Mouse (Mus musculus) spleen, adult 2 months (tissue): ENCODE results near the gene Phactr3.
A peak's percentile ranks its signal among the peaks of the same experiment; 100 is the strongest.

Source experiments
- CTCF ChIP-seq: fragments of 200-500 bp; IDR thresholded peaks from 2 replicates; pipeline ENCODE4 v1.5.1; 2011; ENCODE audit warnings: mild to moderate bottlenecking, inconsistent platforms; ENCODE audit not compliant: insufficient read depth, insufficient read length, insufficient replicate concordance; ENCODE audit errors: extremely low read depth
- POLR2A ChIP-seq: fragments of 200-500 bp; IDR thresholded peaks from 2 replicates; pipeline ENCODE4 v1.6.1; 2011; ENCODE audit warnings: low read depth, low read length, inconsistent platforms

- TF ChIP-seq POLR2A (no peak), CTCF (peak; percentile 34; the same call in 1 of the 2 replicates)
Observed at GRCm38 (mm10) chr2:178264389-178264788, 145.6 kb downstream of the Phactr3 start.
